Mouse (Mus musculus) embryonic facial prominence, embryonic 13.5 days (tissue): Measurements from ENCODE around the gene Ankrd9. TPM values are rescaled to one million over a fixed set of nuclear protein-coding genes. Genes with fewer than 3 reads are reported as not detected.

Experiments used
- ATAC-seq: fragments of 200-750 bp; cut with Nextera tagmentation; 2 replicates; pipeline ENCODE4 v1.8.0; 2017; ENCODE audit warnings: low read depth; ENCODE audit not compliant: insufficient number of reproducible peaks, insufficient read depth, low FRiP score, low TSS enrichment
- H3K27ac ChIP-seq: fragments of 300-500 bp; sonication (generic); 2 replicates; pipeline ENCODE4 v1.5.1; 2015; ENCODE audit warnings: moderate library complexity, mild to moderate bottlenecking, inconsistent platforms
- H3K27me3 ChIP-seq: fragments of 300-500 bp; sonication (generic); 2 replicates; pipeline ENCODE4 v1.6.1; 2015; ENCODE audit warnings: mild to moderate bottlenecking, inconsistent platforms
- H3K36me3 ChIP-seq: fragments of 300-500 bp; sonication (generic); 2 replicates; pipeline ENCODE4 v1.6.1; 2015; ENCODE audit warnings: mild to moderate bottlenecking, inconsistent platforms
- H3K4me1 ChIP-seq: fragments of 300-500 bp; sonication (generic); 2 replicates; pipeline ENCODE4 v1.6.1; 2015; ENCODE audit warnings: inconsistent platforms
- H3K4me2 ChIP-seq: fragments of 300-500 bp; sonication (generic); 2 replicates; pipeline ENCODE4 v1.6.1; 2015; ENCODE audit warnings: moderate library complexity, mild to moderate bottlenecking, inconsistent platforms
- H3K4me3 ChIP-seq: fragments of 300-500 bp; sonication (generic); 2 replicates; pipeline ENCODE4 v1.5.1; 2015; ENCODE audit warnings: mild to moderate bottlenecking, inconsistent platforms
- H3K9ac ChIP-seq: fragments of 300-500 bp; sonication (generic); 2 replicates; pipeline ENCODE4 v1.6.1; 2015; ENCODE audit warnings: mild to moderate bottlenecking, inconsistent platforms
- H3K9me3 ChIP-seq: fragments of 300-500 bp; sonication (generic); 2 replicates; pipeline ENCODE4 v1.6.1; 2016; ENCODE audit warnings: inconsistent platforms
- WGBS: fragments of 180-500 bp; shearing (Covaris S2); methylation state at CpG from one replicate; pipeline ENCODE4 v1.1.7; 2015; ENCODE audit warnings: mixed read lengths; 5-methylcytosine and 5-hydroxymethylcytosine counted together
- polyA plus RNA-seq: library from polyadenylated mRNA; unstranded; fragments of >200 nt; fragmentation: Nextera tagmentation; extraction: Ambion mirVana; gene quantifications from 2 replicates; pipeline ENCODE4 v1.2.1, GENCODE M21; 2015

The Ankrd9 gene
- polyA plus RNA-seq, 1 experiment from 2014 or later: 16.4 TPM

- Histone ChIP-seq H3K4me2 (no peak overlapping the region), H3K36me3 (peaks cover 26% of the 10 kb centered on the region), H3K4me1 (no peaks in the 10 kb centered on the region), H3K27me3 (no peaks in the 10 kb centered on the region), H3K9ac (no peak overlapping the region), H3K27ac (no peak overlapping the region), H3K4me3 (no peak overlapping the region), H3K9me3 (no peaks in the 10 kb centered on the region)
- ATAC-seq: no peak
- 85% methylated on average over 3 of the region's 3 CpGs for WGBS
These were observed 25.4 kb downstream of the Ankrd9 start for GRCm38 (mm10) chr12:110953443-110953842.

- Histone ChIP-seq H3K9me3 (no peaks in the 10 kb centered on the region), H3K4me3 (no peak overlapping the region), H3K36me3 (peaks cover 29% of the 10 kb centered on the region), H3K9ac (no peak overlapping the region), H3K4me2 (no peak overlapping the region), H3K4me1 (no peaks in the 10 kb centered on the region), H3K27ac (no peak overlapping the region), H3K27me3 (no peaks in the 10 kb centered on the region)
- 84% methylated on average over 6 of the region's 6 CpGs for WGBS
- no peak for ATAC-seq
These were observed 26.0 kb downstream of the Ankrd9 start for GRCm38 (mm10) chr12:110952628-110953385.

- Histone ChIP-seq H3K27ac (no peak overlapping the region), H3K9me3 (no peaks in the 10 kb centered on the region), H3K4me3 (no peak overlapping the region), H3K27me3 (no peaks in the 10 kb centered on the region), H3K9ac (no peak overlapping the region), H3K36me3 (peaks cover 34% of the 10 kb centered on the region), H3K4me2 (no peak overlapping the region), H3K4me1 (no peaks in the 10 kb centered on the region)
- ATAC-seq: no peak
- 86% methylated on average over 7 of the region's 7 CpGs for WGBS
These were observed 27.6 kb downstream of the Ankrd9 start for GRCm38 (mm10) chr12:110951236-110951635.

- H3K9me3 ChIP-seq: no peaks in the 10 kb centered on the region
- H3K4me3 ChIP-seq: no peak overlapping the region
- H3K27ac ChIP-seq: no peak overlapping the region
- H3K36me3 ChIP-seq: peaks cover 34% of the 10 kb centered on the region
- WGBS: 79% methylated on average over 4 of the region's 4 CpGs
- ATAC-seq: no peak
- H3K4me2 ChIP-seq: no peak overlapping the region
- no peaks in the 10 kb centered on the region for H3K27me3 ChIP-seq
- no peak overlapping the region for H3K9ac ChIP-seq
- H3K4me1 ChIP-seq: no peaks in the 10 kb centered on the region
These were observed 28.7 kb downstream of the Ankrd9 start for GRCm38 (mm10) chr12:110950151-110950550.

GRCm38 (mm10) chr12:110949410-110949809, 29.4 kb downstream of the Ankrd9 start:
- Histone ChIP-seq H3K27me3 (no peaks in the 10 kb centered on the region), H3K9ac (no peak overlapping the region), H3K4me1 (no peaks in the 10 kb centered on the region), H3K4me3 (no peak overlapping the region), H3K9me3 (no peaks in the 10 kb centered on the region), H3K27ac (no peak overlapping the region), H3K4me2 (no peak overlapping the region), H3K36me3 (peaks cover 33% of the 10 kb centered on the region)
- 94% methylated on average over 1 of the region's 1 CpGs for WGBS
- no peak for ATAC-seq

- Histone ChIP-seq H3K4me1 (no peaks in the 10 kb centered on the region), H3K4me3 (no peak overlapping the region), H3K9me3 (no peaks in the 10 kb centered on the region), H3K27ac (no peak overlapping the region), H3K36me3 (peaks cover 34% of the 10 kb centered on the region), H3K9ac (no peak overlapping the region), H3K4me2 (no peak overlapping the region), H3K27me3 (no peaks in the 10 kb centered on the region)
- ATAC-seq: no peak
- WGBS: 88% methylated on average over 3 of the region's 3 CpGs
These were observed 30.0 kb downstream of the Ankrd9 start for GRCm38 (mm10) chr12:110948910-110949201.

GRCm38 (mm10) chr12:110948082-110948909, 30.5 kb downstream of the Ankrd9 start:
- WGBS: 87% methylated on average over 6 of the region's 6 CpGs
- no peak overlapping the region for H3K4me3 ChIP-seq
- H3K27me3 ChIP-seq: no peaks in the 10 kb centered on the region
- no peak overlapping the region for H3K9ac ChIP-seq
- no peaks in the 10 kb centered on the region for H3K4me1 ChIP-seq
- H3K36me3 ChIP-seq: peaks cover 37% of the 10 kb centered on the region
- H3K4me2 ChIP-seq: no peak overlapping the region
- ATAC-seq: no peak
- H3K9me3 ChIP-seq: no peaks in the 10 kb centered on the region
- H3K27ac ChIP-seq: no peak overlapping the region

GRCm38 (mm10) chr12:110946216-110946615, 32.6 kb downstream of the Ankrd9 start:
- no peaks in the 10 kb centered on the region for H3K4me1 ChIP-seq
- H3K4me2 ChIP-seq: no peak overlapping the region
- 87% methylated on average over 7 of the region's 7 CpGs for WGBS
- no peaks in the 10 kb centered on the region for H3K9me3 ChIP-seq
- H3K9ac ChIP-seq: no peak overlapping the region
- H3K27ac ChIP-seq: no peak overlapping the region
- no peak overlapping the region for H3K4me3 ChIP-seq
- H3K27me3 ChIP-seq: no peaks in the 10 kb centered on the region
- H3K36me3 ChIP-seq: peaks cover 46% of the 10 kb centered on the region
- ATAC-seq: no peak

- 82% methylated on average over 3 of the region's 3 CpGs for WGBS
- peaks cover 54% of the 10 kb centered on the region for H3K36me3 ChIP-seq
- no peak for ATAC-seq
These were observed 38.0 kb downstream of the Ankrd9 start for GRCm38 (mm10) chr12:110940869-110941268.

GRCm38 (mm10) chr12:110939385-110939784, 39.5 kb downstream of the Ankrd9 start:
- Histone ChIP-seq H3K27me3 (no peaks in the 10 kb centered on the region), H3K4me1 (0 out of 2 replicates have a peak, but pooled peaks cover 3% of the 10 kb centered on the region), H3K9ac (no peak overlapping the region), H3K9me3 (no peaks in the 10 kb centered on the region), H3K36me3 (peaks cover 46% of the 10 kb centered on the region), H3K27ac (no peak overlapping the region), H3K4me3 (no peak overlapping the region), H3K4me2 (no peak overlapping the region)
- ATAC-seq: no peak
- 97% methylated on average over 5 of the region's 5 CpGs for WGBS

More at GRCm38 (mm10) chr12:110940869-110941268, 38.0 kb downstream of the Ankrd9 start:
- Histone ChIP-seq H3K4me2 (no peak overlapping the region), H3K27ac (no peak overlapping the region), H3K4me3 (no peak overlapping the region), H3K9me3 (no peaks in the 10 kb centered on the region), H3K4me1 (0 out of 2 replicates have a peak, but pooled peaks cover 3% of the 10 kb centered on the region), H3K9ac (no peak overlapping the region), H3K27me3 (no peaks in the 10 kb centered on the region)

- Histone ChIP-seq H3K27me3 (no peaks in the 10 kb centered on the region), H3K9ac (no peak overlapping the region), H3K9me3 (no peaks in the 10 kb centered on the region), H3K4me3 (no peak overlapping the region), H3K36me3 (peaks cover 54% of the 10 kb centered on the region), H3K27ac (no peak overlapping the region), H3K4me1 (0 out of 2 replicates have a peak, but pooled peaks cover 3% of the 10 kb centered on the region), H3K4me2 (no peak overlapping the region)
- WGBS: 84% methylated on average over 5 of the region's 5 CpGs
- ATAC-seq: no peak
These were observed 41.3 kb downstream of the Ankrd9 start for GRCm38 (mm10) chr12:110937496-110937895.
